Mouse (Mus musculus): Measurements from ENCODE around the gene Nos3. TPM values are rescaled to one million over a fixed set of nuclear protein-coding genes. Genes with fewer than 3 reads are reported as not detected.

The Nos3 gene
- total RNA-seq, 2 experiments from 2014 or later: 8.8 to 10.1 TPM

Other genes starting within 250 kb of the Nos3 start
- 10 to 100 TPM; 11.2 to 11.8 TPM for gene Nupl2, start 199.8 kb upstream of the Nos3 start, total RNA-seq (2021)
- gene Kcnh2, start 13.2 kb upstream of the Nos3 start, total RNA-seq (2021): 10 to 100 TPM; 17.0 to 19.3 TPM
- gene Atg9b, start 27.3 kb downstream of the Nos3 start, total RNA-seq (2021): 1 to 10 TPM; 3.9 to 4.7 TPM
- 10 to 100 TPM; 53.3 to 56.0 TPM for gene Abcb8, start 28.9 kb downstream of the Nos3 start, total RNA-seq (2021)
- under 1 TPM in 1 of 2 experiments, not detected in 1; 0.19 TPM for gene Asic3, start 48.6 kb downstream of the Nos3 start, total RNA-seq (2021)
- gene Cdk5, start 58.7 kb downstream of the Nos3 start, total RNA-seq (2021): 100 to 1,000 TPM; 148 to 150 TPM
- 10 to 100 TPM; 24.6 to 27.6 TPM for gene Slc4a2, start 59.0 kb downstream of the Nos3 start, total RNA-seq (2021)
- 100 to 1,000 TPM in 1 of 2 experiments, 10 to 100 TPM in 1; 96.6 to 105 TPM for gene Fastk, start 80.5 kb downstream of the Nos3 start, total RNA-seq (2021)
- 10 to 100 TPM; 29.1 to 29.4 TPM for gene Tmub1, start 83.0 kb downstream of the Nos3 start, total RNA-seq (2021)
- gene Agap3, start 87.4 kb downstream of the Nos3 start, total RNA-seq (2021): 100 to 1,000 TPM; 488 to 490 TPM
- under 1 TPM; 0.18 to 0.26 TPM for gene Gbx1, start 162.4 kb downstream of the Nos3 start, total RNA-seq (2021)
- under 1 TPM; 0.24 to 0.45 TPM for gene Asb10, start 176.2 kb downstream of the Nos3 start, total RNA-seq (2021)
- not detected for gene 4931409K22Rik, start 192.0 kb downstream of the Nos3 start, total RNA-seq (2021)
- gene Abcf2, start 212.7 kb downstream of the Nos3 start, total RNA-seq (2021): 10 to 100 TPM; 56.0 to 58.9 TPM
- gene Chpf2, start 221.9 kb downstream of the Nos3 start, total RNA-seq (2021): 10 to 100 TPM; 55.9 to 59.7 TPM

Data from left cerebral cortex, postnatal 10 days (tissue).